8 mouse cellular contexts compared by ENCODE assay signal in genomic region chr1:131096803-131097699, GRCm38 (mm10). TPM values are rescaled to one million over a fixed set of nuclear protein-coding genes. Genes with fewer than 3 reads are reported as not detected.
DNase-seq lines count a peak whose midpoint lies in the region; ATAC-seq and TF ChIP-seq lines count a peak whose summit lies in the region.

No protein-coding gene starts in this region.

- H3K4me1 ChIP-seq in liver, embryonic 11.5 days (replicated peaks; ENCODE audit: control insufficient read depth, insufficient read depth, low read length): peaks cover 13% of the 10 kb centered on the region
- H3K4me1 ChIP-seq in testis, adult 2 months (ENCODE audit: control insufficient read depth, insufficient read depth, low read length): peaks cover 7% of the 10 kb centered on the region

- no peaks in the 10 kb centered on the region for H3K27me3 ChIP-seq in liver, embryonic 11.5 days (replicated peaks; ENCODE audit: control insufficient read depth, insufficient read depth, low read length)
- H3K27me3 ChIP-seq in testis, adult 2 months (ENCODE audit: control insufficient read depth, insufficient read depth, low read length): no peaks in the 10 kb centered on the region

- TF ChIP-seq CTCF in testis, adult 2 months (IDR thresholded peaks at IDR 0.05; ENCODE audit: control insufficient read depth, insufficient read depth, insufficient replicate concordance, low read depth, low read length): no peak

- peak overlapping the region; percentile 92 for H3K4me3 ChIP-seq in liver, embryonic 11.5 days (ENCODE audit: low read depth, low read length)
- peak overlapping the region; percentile 95 for H3K4me3 ChIP-seq in testis, adult 2 months (ENCODE audit: control insufficient read depth, low read depth, low read length)

- DNase-seq in right cerebral cortex, postnatal 10 days (ENCODE audit: low spot score in 2 of 2): peak; percentile 59 to 62
- no peak for DNase-seq in right cerebral cortex, postnatal 36 days (ENCODE audit: low spot score in 2 of 2)
- DNase-seq in cerebellum, postnatal 14 days: peak; percentile 54 to 57
- peak; percentile 77 for DNase-seq in gastrocnemius, postnatal 14 days
- DNase-seq in hindlimb bud, embryonic 11.5 days (ENCODE audit: extremely low spot score, low read depth, low spot score): peak; percentile 46
- peak; percentile 79 for DNase-seq in liver, embryonic 11.5 days (ENCODE audit: low spot score)
- peak; percentile 68 to 76 for DNase-seq in monocyte, adult 2 months (ENCODE audit: low read depth in 1 of 2, low spot score in 2 of 2)

- H3K36me3 ChIP-seq in liver, embryonic 11.5 days (ENCODE audit: control insufficient read depth, insufficient read depth, low read length): peaks cover 2% of the 10 kb centered on the region; the same call in 1 of the 2 replicates
- H3K36me3 ChIP-seq in testis, adult 2 months (ENCODE audit: control insufficient read depth, insufficient read depth, low read length): no peaks in the 10 kb centered on the region

- peak; percentile 61 for ATAC-seq in liver, embryonic 11.5 days (replicated peaks; ENCODE audit: low FRiP score)

- H3K27ac ChIP-seq in liver, embryonic 11.5 days (ENCODE audit: low read depth, low read length): peak overlapping the region; percentile 87
- H3K27ac ChIP-seq in testis, adult 2 months (ENCODE audit: control insufficient read depth, insufficient read depth, low read depth, low read length): peak overlapping the region; percentile 69

- no peaks in the 10 kb centered on the region for H3K9me3 ChIP-seq in liver, embryonic 11.5 days (ENCODE audit: control insufficient read depth, low read length)

- TF ChIP-seq POLR2A in testis, adult 2 months (IDR thresholded peaks at IDR 0.05; ENCODE audit: control insufficient read depth, low read depth, low read length): no peak; the same call in 1 of the 2 replicates

- H3K9ac ChIP-seq in liver, embryonic 11.5 days (ENCODE audit: low read depth, low read length): peak overlapping the region; percentile 83

- peak overlapping the region; percentile 94 for H3K4me2 ChIP-seq in liver, embryonic 11.5 days

- under 1% methylated on average over 93 of the region's 98 CpGs for WGBS in liver, embryonic 11.5 days

- intact Hi-C loops in gastrocnemius, postnatal 14 days (cut with DNase I; ENCODE audit: low total_unique reads): no loop called here

RNA-seq across cellular contexts. Expression of gene Mapkapk2, which starts 0.6 kb away (rescaled TPM):
- 100 to 1,000 TPM; 151 to 154 TPM for total RNA-seq in gastrocnemius, postnatal 14 days (2021)
- polyA plus RNA-seq in liver, embryonic 11.5 days (2014; fragmentation: Nextera tagmentation; extraction: Ambion mirVana): 26.9 and 30.1 TPM in 2 replicates
- polyA plus RNA-seq in testis, adult 2 months (2012; rRNA removed): 13.2 and 14.7 TPM in 2 replicates

RNA-seq across cellular contexts. Expression of gene Dyrk3, which starts 41.1 kb away (rescaled TPM):
- under 1 TPM; 0.07 to 0.14 TPM for total RNA-seq in gastrocnemius, postnatal 14 days (2021)
- 11.7 and 16.2 TPM in 2 replicates for polyA plus RNA-seq in liver, embryonic 11.5 days (2014; fragmentation: Nextera tagmentation; extraction: Ambion mirVana)
- 102 and 113 TPM in 2 replicates for polyA plus RNA-seq in testis, adult 2 months (2012; rRNA removed)

RNA-seq across cellular contexts. Expression of gene Eif2d, which starts 55.9 kb away (rescaled TPM):
- 10 to 100 TPM; 23.1 to 26.1 TPM for total RNA-seq in gastrocnemius, postnatal 14 days (2021)
- 61.4 and 62.5 TPM in 2 replicates for polyA plus RNA-seq in liver, embryonic 11.5 days (2014; fragmentation: Nextera tagmentation; extraction: Ambion mirVana)
- polyA plus RNA-seq in testis, adult 2 months (2012; rRNA removed): 18.1 and 18.4 TPM in 2 replicates

Comparison
In these comparisons a context has a peak if more than half of its experiments do, and no peak if none do; other contexts are left out.
1. DNase-seq: peak in right cerebral cortex, postnatal 10 days (2 of 2), cerebellum, postnatal 14 days (2 of 2), gastrocnemius, postnatal 14 days (single experiment), hindlimb bud, embryonic 11.5 days (single experiment), liver, embryonic 11.5 days (single experiment) and monocyte, adult 2 months (2 of 2); none in right cerebral cortex, postnatal 36 days (0 of 2).